Mouse (Mus musculus): ENCODE measurements around the gene Spsb3. TPM values are rescaled to one million over a fixed set of nuclear protein-coding genes. Genes with fewer than 3 reads are reported as not detected.

Gene Spsb3
- total RNA-seq (2021), result 10 to 100 TPM; 33.4 to 36.3 TPM

GRCm38 (mm10) chr17:24886134-24886931, at the start of gene Spsb3, which contains the start of gene Nubp2:
Gene Spsb3 (plus strand): TSS chr17:24886643.
Gene Nubp2 (minus strand): TSS chr17:24886349.
- DNase-seq (ENCODE audit: low spot score), result peak; percentile 97
- intact Hi-C loops (cut with DNase I), result loop anchor here (2.0 to 5.0 kb wide), 3 partner anchors 38 to 296 kb away; partner anchors contain the start of genes BC003965 and Msrb1

- no peak for DNase-seq (ENCODE audit: low spot score)
- intact Hi-C loops (cut with DNase I), result no loop called here
Observed at GRCm38 (mm10) chr17:24839842-24840241, 46.6 kb upstream of the Spsb3 start, which contains the start of gene Hagh. Gene Hagh (plus strand): TSS chr17:24840143.

GRCm38 (mm10) chr17:24840341-24840740, 46.1 kb upstream of the Spsb3 start:
- intact Hi-C loops (cut with DNase I), result no loop called here
- no peak for DNase-seq (ENCODE audit: low spot score)

GRCm38 (mm10) chr17:24841133-24841532, 45.3 kb upstream of the Spsb3 start:
- intact Hi-C loops (cut with DNase I), result no loop called here
- DNase-seq (ENCODE audit: low spot score), result no peak

GRCm38 (mm10) chr17:24842631-24843030, 43.8 kb upstream of the Spsb3 start:
- intact Hi-C loops (cut with DNase I), result no loop called here
- no peak for DNase-seq (ENCODE audit: low spot score)

- intact Hi-C loops (cut with DNase I), result no loop called here
- DNase-seq (ENCODE audit: low spot score), result no peak
Observed at GRCm38 (mm10) chr17:24844525-24844924, 41.9 kb upstream of the Spsb3 start.

- intact Hi-C loops (cut with DNase I), result no loop called here
- DNase-seq (ENCODE audit: low spot score), result no peak
Observed at GRCm38 (mm10) chr17:24847386-24847785, 39.1 kb upstream of the Spsb3 start.

GRCm38 (mm10) chr17:24848600-24849031, 37.8 kb upstream of the Spsb3 start:
- no peak for DNase-seq (ENCODE audit: low spot score)
- intact Hi-C loops (cut with DNase I), result loop anchor here (2.0 kb wide), 1 partner anchor 38 kb away; the partner anchor contains the start of genes Nubp2 and Spsb3

- intact Hi-C loops (cut with DNase I), result loop anchor here (2.0 kb wide), 1 partner anchor 37 kb away; the partner anchor contains the start of genes Nubp2 and Spsb3
- no peak for DNase-seq (ENCODE audit: low spot score)
Observed at GRCm38 (mm10) chr17:24849733-24850064, 36.7 kb upstream of the Spsb3 start.

- DNase-seq (ENCODE audit: low spot score), result peak; percentile 95
- intact Hi-C loops (cut with DNase I), result no loop called here
Observed at GRCm38 (mm10) chr17:24850065-24850772, 36.2 kb upstream of the Spsb3 start, which contains the start of gene Fahd1. Gene Fahd1 (minus strand): TSS chr17:24850364.

- no peak for DNase-seq (ENCODE audit: low spot score)
- intact Hi-C loops (cut with DNase I), result no loop called here
Observed at GRCm38 (mm10) chr17:24850773-24851127, 35.7 kb upstream of the Spsb3 start.

GRCm38 (mm10) chr17:24851381-24852125, 34.9 kb upstream of the Spsb3 start:
- no peak for DNase-seq (ENCODE audit: low spot score)
- intact Hi-C loops (cut with DNase I), result no loop called here

GRCm38 (mm10) chr17:24855838-24856464, 30.5 kb upstream of the Spsb3 start:
- intact Hi-C loops (cut with DNase I), result no loop called here

GRCm38 (mm10) chr17:24856589-24856988, 29.9 kb upstream of the Spsb3 start:
- DNase-seq (ENCODE audit: low spot score), result no peak
- intact Hi-C loops (cut with DNase I), result no loop called here

More at GRCm38 (mm10) chr17:24855838-24856464, 30.5 kb upstream of the Spsb3 start:
- no peak for DNase-seq (ENCODE audit: low spot score)

- intact Hi-C loops (cut with DNase I), result no loop called here
- DNase-seq (ENCODE audit: low spot score), result no peak
Observed at GRCm38 (mm10) chr17:24857831-24858470, 28.5 kb upstream of the Spsb3 start.

GRCm38 (mm10) chr17:24858967-24859366, 27.5 kb upstream of the Spsb3 start:
- intact Hi-C loops (cut with DNase I), result no loop called here

GRCm38 (mm10) chr17:24860076-24860475, 26.4 kb upstream of the Spsb3 start:
- DNase-seq (ENCODE audit: low spot score), result no peak
- intact Hi-C loops (cut with DNase I), result no loop called here

More at GRCm38 (mm10) chr17:24858967-24859366, 27.5 kb upstream of the Spsb3 start:
- no peak for DNase-seq (ENCODE audit: low spot score)

GRCm38 (mm10) chr17:24861785-24862184, 24.7 kb upstream of the Spsb3 start:
- DNase-seq (ENCODE audit: low spot score), result no peak
- intact Hi-C loops (cut with DNase I), result no loop called here

GRCm38 (mm10) chr17:24865776-24866175, 20.7 kb upstream of the Spsb3 start, which contains the start of gene Igfals:
Gene Igfals (plus strand): TSS chr17:24865997.
- DNase-seq (ENCODE audit: low spot score), result no peak
- intact Hi-C loops (cut with DNase I), result no loop called here
